Mouse (Mus musculus) MEL (cell line): ENCODE data around the gene Rgs6.

Experiments
- CTCF ChIP-seq, 3 experiments: IDR thresholded peaks in 2 of 3; conservative IDR thresholded peaks in 1 of 3; 2 replicates each; pipeline ENCODE4 v1.5.1; 2011 to 2012; ENCODE audit warnings: low read length in 3 of 3, low read depth in 2 of 3, mild to moderate bottlenecking in 2 of 3, improper control_type of control experiment in 1 of 3, inconsistent platforms in 1 of 3, mixed read lengths in 1 of 3, moderate library complexity in 1 of 3; ENCODE audit not compliant: control insufficient read depth in 1 of 3, insufficient read depth in 1 of 3, poor library complexity in 1 of 3, severe bottlenecking in 1 of 3
- E2F4 ChIP-seq: IDR thresholded peaks from 2 replicates; pipeline ENCODE4 v1.6.1; 2011; ENCODE audit warnings: low read depth, low read length, improper control_type of control experiment, borderline replicate concordance
- EP300 ChIP-seq, 2 experiments: IDR thresholded peaks; 2 replicates each; pipeline ENCODE4 v1.6.1; 2011; ENCODE audit warnings: improper control_type of control experiment in 2 of 2, low read length in 2 of 2, low read depth in 1 of 2, mild to moderate bottlenecking in 1 of 2
- ETS1 ChIP-seq: IDR thresholded peaks from 2 replicates; pipeline ENCODE4 v1.6.1; 2012; ENCODE audit warnings: low read depth, mild to moderate bottlenecking, inconsistent platforms, low read length, improper control_type of control experiment, moderate library complexity
- GATA1 ChIP-seq: IDR thresholded peaks from 2 replicates; pipeline ENCODE4 v1.6.1; 2011; ENCODE audit warnings: low read depth, low read length, improper control_type of control experiment
- MAZ ChIP-seq: IDR thresholded peaks from 2 replicates; pipeline ENCODE4 v1.6.1; 2012; ENCODE audit warnings: low read depth, mild to moderate bottlenecking, inconsistent platforms, low read length, improper control_type of control experiment
- MEF2A ChIP-seq: IDR thresholded peaks from 2 replicates; pipeline ENCODE4 v1.6.1; 2014; ENCODE audit warnings: low read depth, mild to moderate bottlenecking, inconsistent platforms, low read length, improper control_type of control experiment; ENCODE audit not compliant: poor library complexity, insufficient replicate concordance, severe bottlenecking; ENCODE audit errors: extremely low read depth
- MYC ChIP-seq: IDR thresholded peaks from 2 replicates; pipeline ENCODE4 v1.6.1; 2011; ENCODE audit warnings: low read depth, mild to moderate bottlenecking, low read length, improper control_type of control experiment, moderate library complexity
- NELFE ChIP-seq: IDR thresholded peaks from 2 replicates; pipeline ENCODE4 v1.6.1; 2011; ENCODE audit warnings: low read depth, low read length, improper control_type of control experiment
- POLR2A ChIP-seq, 2 experiments: IDR thresholded peaks; 2 replicates each; pipeline ENCODE4 v1.6.1; 2011 to 2012; ENCODE audit warnings: low read length in 2 of 2, mild to moderate bottlenecking in 2 of 2, control low read depth in 1 of 2, improper control_type of control experiment in 1 of 2, low read depth in 1 of 2, moderate library complexity in 1 of 2; ENCODE audit not compliant: control insufficient read depth in 1 of 2, insufficient read depth in 1 of 2, poor library complexity in 1 of 2
- POLR2AphosphoS2 ChIP-seq: IDR thresholded peaks from 2 replicates; pipeline ENCODE4 v1.6.1; 2011; ENCODE audit warnings: low read length, improper control_type of control experiment
- SMC3 ChIP-seq: IDR thresholded peaks from 2 replicates; pipeline ENCODE4 v1.6.1; 2011; ENCODE audit warnings: low read depth, low read length, improper control_type of control experiment
- TAL1 ChIP-seq: IDR thresholded peaks from 2 replicates; pipeline ENCODE4 v1.6.1; 2012; ENCODE audit warnings: mild to moderate bottlenecking, inconsistent platforms, low read length, moderate library complexity, mixed read lengths
- ZMIZ1 ChIP-seq: IDR thresholded peaks from 2 replicates; pipeline ENCODE4 v1.6.1; 2012; ENCODE audit warnings: low read depth, mild to moderate bottlenecking, inconsistent platforms, low read length, improper control_type of control experiment, moderate library complexity

DNA sequence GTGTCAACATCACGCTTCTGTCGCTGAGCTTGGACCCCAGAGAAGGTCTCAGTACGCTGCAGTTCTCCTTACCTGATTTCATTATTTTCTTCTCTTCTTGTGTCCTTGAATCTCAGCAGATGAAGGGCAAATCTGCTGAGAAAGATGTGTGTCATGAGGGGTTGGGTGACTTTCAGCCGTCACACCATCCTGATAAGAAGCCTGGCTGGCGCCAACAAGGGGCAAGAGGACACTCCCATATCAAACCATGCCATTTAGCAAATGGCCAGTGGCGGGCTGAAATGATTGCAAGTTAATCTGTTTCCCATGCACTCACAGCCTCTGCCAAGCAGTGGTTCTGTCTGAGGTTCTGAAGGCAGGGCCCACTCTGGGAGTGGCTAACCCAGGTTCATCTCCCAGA, 428.4 kb downstream of the Rgs6 start:
- TF ChIP-seq CTCF (IDR thresholded peaks at IDR 0.05 in 2 of 3, conservative IDR thresholded peaks at IDR 0.05 in 1 of 3; ENCODE audit: control insufficient read depth in 1 of 3, insufficient read depth in 1 of 3, low read depth in 2 of 3, low read length in 3 of 3, poor library complexity in 1 of 3, severe bottlenecking in 1 of 3) (no peak), MAZ (no peak), POLR2AphosphoS2 (no peak), GATA1 (no peak), SMC3 (no peak), EP300 (IDR thresholded peaks at IDR 0.05; ENCODE audit: low read depth in 1 of 2, low read length in 2 of 2) (no peak), E2F4 (no peak), ETS1 (no peak), POLR2A (IDR thresholded peaks at IDR 0.05; ENCODE audit: control insufficient read depth in 1 of 2, insufficient read depth in 1 of 2, low read depth in 1 of 2, low read length in 2 of 2, poor library complexity in 1 of 2) (no peak), MYC (no peak), TAL1 (no peak), ZMIZ1 (no peak), MEF2A (no peak), NELFE (no peak)
